Mouse (Mus musculus) cerebellum, adult 2 months (tissue): ENCODE results near the gene Aldh1a3. TPM values are rescaled to one million over a fixed set of nuclear protein-coding genes. Genes with fewer than 3 reads are reported as not detected.

Experiments
- DNase-seq, 2 experiments: peaks; one replicate each; pipeline ENCODE4 v3.0.0; 2021
- H3K27ac ChIP-seq: fragments of 200-500 bp; 2 replicates; pipeline ENCODE4 v1.5.1; 2012; ENCODE audit warnings: low read length, control low read depth, inconsistent platforms; ENCODE audit not compliant: insufficient read depth
- H3K27me3 ChIP-seq: fragments of 200-500 bp; 2 replicates; pipeline ENCODE4 v1.6.1; 2012; ENCODE audit warnings: inconsistent platforms, mild to moderate bottlenecking, low read length, moderate library complexity; ENCODE audit not compliant: control insufficient read depth, insufficient read depth
- H3K4me1 ChIP-seq: fragments of 200-500 bp; 2 replicates; pipeline ENCODE4 v1.6.1; 2011; ENCODE audit warnings: low read length; ENCODE audit not compliant: control insufficient read depth, insufficient read depth
- H3K4me3 ChIP-seq: fragments of 200-500 bp; replicated peaks from 2 replicates; pipeline ENCODE3; 2011; ENCODE audit warnings: mild to moderate bottlenecking, low read depth, low read length, control low read depth; ENCODE audit not compliant: insufficient read depth
- CTCF ChIP-seq: fragments of 200-500 bp; IDR thresholded peaks from 2 replicates; pipeline ENCODE4 v1.5.1; 2011; ENCODE audit warnings: low read depth, mild to moderate bottlenecking, control low read depth, low read length, moderate library complexity, borderline replicate concordance; ENCODE audit not compliant: insufficient read depth
- POLR2A ChIP-seq: fragments of 200-500 bp; IDR thresholded peaks from 2 replicates; pipeline ENCODE4 v1.6.1; 2011; ENCODE audit warnings: low read length, control low read depth, borderline replicate concordance; ENCODE audit not compliant: insufficient read depth
- WGBS: fragments of 180-500 bp; shearing (Covaris S2); methylation state at CpG from one replicate; pipeline ENCODE4 v1.1.7; 2018; 5-methylcytosine and 5-hydroxymethylcytosine counted together
- polyA plus RNA-seq: library from polyadenylated mRNA; depleted of rRNA; stranded (reverse); fragments of >200 nt; gene quantifications from 2 replicates; pipeline ENCODE4 v1.2.3, GENCODE M21; 2012

The Aldh1a3 gene
- polyA plus RNA-seq, 1 experiment, result 1.2 TPM

DNA sequence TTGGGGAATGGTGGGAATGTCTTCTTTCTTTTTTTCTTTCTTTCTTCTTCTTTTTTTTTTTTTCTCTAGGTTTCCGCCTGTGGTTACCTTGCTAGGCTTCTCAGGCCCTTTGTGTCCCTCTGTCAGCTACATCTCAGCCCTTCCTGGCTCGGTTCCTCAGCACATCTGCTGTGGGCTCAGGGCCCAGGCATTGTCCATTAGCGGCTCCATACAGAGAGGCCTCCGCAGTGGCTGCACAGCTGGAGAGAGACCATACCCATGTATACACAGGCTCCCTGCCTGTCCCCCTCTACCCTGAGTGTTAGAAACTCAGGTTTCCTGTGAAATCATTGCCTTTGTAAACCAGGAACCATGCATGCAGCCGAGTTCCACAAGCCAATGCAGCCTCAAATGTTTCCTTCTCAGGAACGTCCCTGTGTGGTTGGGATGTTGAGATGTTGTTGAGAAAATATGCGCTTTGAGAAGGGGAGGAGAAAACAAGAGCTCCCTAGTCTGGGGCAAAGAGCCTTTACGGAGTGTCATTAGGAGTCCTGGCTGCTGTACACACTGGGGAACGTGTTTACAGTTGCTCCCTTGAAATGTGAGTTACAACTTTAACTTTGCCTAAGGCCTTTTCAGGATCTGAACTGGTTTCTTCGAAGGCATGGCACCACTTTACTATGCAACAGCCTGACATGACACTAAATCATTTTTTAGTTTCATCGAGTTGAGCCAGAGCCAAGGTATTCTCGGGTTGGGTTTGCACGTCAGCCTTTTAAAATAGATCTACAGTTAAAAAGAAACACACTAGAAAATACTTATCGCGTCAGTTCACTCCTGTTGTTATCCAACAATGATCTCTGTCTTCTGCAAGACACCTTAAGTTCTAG, 15.4 kb upstream of the Aldh1a3 start:
- Histone ChIP-seq H3K27me3 (no peaks in the 10 kb centered on the region), H3K4me3 (no peak overlapping the region), H3K4me1 (no peaks in the 10 kb centered on the region), H3K27ac (no peak overlapping the region)
- WGBS, result 50% methylated on average over 15 of the region's 15 CpGs
- no peak for DNase-seq
- TF ChIP-seq CTCF (no peak), POLR2A (no peak)

DNA sequence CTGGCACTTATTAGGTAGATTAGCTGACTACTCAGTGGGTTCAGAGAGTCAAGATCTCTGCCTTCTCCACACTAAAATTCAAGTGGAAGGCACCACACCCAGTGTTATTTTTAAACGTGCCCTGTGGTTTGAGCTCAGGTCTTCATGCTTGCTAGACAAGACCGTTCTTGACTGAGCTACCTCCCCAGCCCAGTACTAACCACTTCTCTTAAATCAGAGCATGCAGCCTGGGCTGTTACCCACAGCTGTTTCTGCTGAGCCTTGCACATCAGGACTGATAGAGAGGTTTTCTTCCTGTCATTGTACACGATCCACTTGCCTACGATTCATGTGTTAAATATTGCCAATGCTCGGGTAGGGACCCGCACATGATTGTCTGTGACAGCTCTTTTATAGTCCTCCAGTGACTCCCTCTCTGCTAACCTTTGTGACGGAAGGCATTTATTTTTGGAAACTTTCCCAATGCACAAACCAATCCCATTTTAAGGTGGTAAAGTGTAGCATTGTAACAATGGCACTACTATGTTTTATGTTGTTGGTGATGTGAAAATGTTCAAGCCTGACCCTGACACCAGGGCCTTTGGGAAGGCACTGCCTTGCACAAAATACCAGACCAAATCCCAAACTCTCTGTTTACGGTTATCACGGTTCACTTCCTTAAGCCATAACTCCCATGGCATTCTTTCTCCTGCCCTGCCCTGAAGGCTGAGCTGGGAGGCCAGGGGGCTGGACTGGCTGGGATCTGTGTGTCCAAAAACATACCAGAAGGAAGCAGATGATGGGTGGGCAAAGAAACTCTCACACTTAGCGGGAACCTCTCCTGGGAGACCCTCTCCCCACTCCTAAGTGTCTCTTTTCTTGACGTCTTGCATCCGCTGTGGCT, 11.7 kb upstream of the Aldh1a3 start:
- TF ChIP-seq POLR2A, result no peak
- 53% methylated on average over 12 of the region's 12 CpGs for WGBS
- no peak for DNase-seq
- no peaks in the 10 kb centered on the region for H3K27me3 ChIP-seq
- no peak overlapping the region for H3K4me3 ChIP-seq
- H3K27ac ChIP-seq, result no peak overlapping the region
- H3K4me1 ChIP-seq, result no peaks in the 10 kb centered on the region

DNA sequence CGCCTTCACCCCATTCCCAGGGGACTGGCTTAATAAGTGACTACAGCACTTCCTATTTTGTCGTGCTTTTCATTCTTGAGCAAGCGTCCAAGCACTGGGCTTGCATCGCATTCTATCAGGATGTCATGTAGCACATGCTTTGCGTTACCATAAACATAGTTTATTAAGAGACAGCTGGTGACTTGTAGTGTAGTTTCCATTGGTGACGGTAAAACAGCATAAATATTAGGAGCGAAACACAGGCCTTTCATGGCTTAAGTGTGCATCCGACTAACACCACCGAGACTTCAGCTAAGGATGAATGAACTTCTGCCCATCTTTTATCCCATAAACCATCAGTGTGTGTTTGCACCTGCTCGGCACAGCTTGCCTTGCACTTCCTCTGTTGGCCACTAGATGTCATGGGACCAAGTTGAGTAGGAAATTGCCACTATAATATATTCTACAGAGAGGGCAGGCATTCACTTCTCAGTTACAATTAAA, 7.2 kb upstream of the Aldh1a3 start:
- peak; percentile 93 for TF ChIP-seq CTCF
- TF ChIP-seq POLR2A, result no peak
- H3K4me1 ChIP-seq, result no peaks in the 10 kb centered on the region
- 39% methylated on average over 10 of the region's 10 CpGs for WGBS
- H3K4me3 ChIP-seq, result no peak overlapping the region
- DNase-seq, result peak; percentile 36 to 59
- no peak overlapping the region for H3K27ac ChIP-seq
- H3K27me3 ChIP-seq, result no peaks in the 10 kb centered on the region

DNA sequence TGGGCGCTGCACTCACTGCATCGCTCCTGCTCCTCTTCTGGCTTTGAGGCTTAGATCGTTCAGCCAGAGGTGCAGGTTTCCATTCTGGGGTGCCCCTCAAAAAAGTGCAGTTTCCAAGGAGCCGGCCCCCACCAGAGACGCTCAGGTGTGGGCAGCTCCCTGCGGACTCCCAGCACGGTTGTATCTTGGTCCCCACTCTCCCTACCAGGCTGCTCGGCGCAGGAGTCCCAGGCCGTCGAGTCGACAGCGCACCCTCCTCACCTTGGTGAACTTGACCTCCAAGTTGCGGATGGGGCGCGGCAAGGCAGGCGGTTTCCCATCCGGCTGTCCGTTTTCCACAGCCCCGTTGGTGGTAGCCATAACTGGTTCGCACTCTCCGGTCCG, 272 bp downstream of the Aldh1a3 start:
- Histone ChIP-seq H3K4me1 (no peaks in the 10 kb centered on the region), H3K27ac (no peak overlapping the region), H3K27me3 (peaks cover 2% of the 10 kb centered on the region; the same call in 1 of the 2 replicates), H3K4me3 (no peak overlapping the region)
- DNase-seq, result no peak
- TF ChIP-seq POLR2A, result no peak
- no peak for TF ChIP-seq CTCF
- 2% methylated on average over 23 of the region's 23 CpGs for WGBS

DNA sequence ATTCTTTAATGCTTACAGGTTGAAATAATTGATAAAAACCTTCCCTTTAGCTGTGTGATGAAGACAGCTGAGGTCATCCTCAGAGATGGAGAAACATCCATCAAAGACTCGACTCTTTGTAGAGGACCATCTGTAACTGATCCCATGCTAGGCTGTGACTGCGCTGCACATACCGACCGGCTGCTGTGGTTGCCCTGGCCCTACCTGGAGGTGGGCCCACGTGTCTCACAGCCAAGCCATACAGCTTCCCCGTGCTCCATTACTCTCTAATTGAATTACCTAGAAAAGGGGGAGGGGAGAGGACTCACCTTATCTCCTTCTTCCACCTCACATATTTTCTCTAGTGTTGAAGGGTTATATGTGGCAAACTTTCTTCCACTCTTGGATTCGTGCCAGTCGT, 5.4 kb downstream of the Aldh1a3 start:
- no peak for DNase-seq
- Histone ChIP-seq H3K27me3 (peaks cover 2% of the 10 kb centered on the region; the same call in 1 of the 2 replicates), H3K4me1 (no peaks in the 10 kb centered on the region), H3K4me3 (no peak overlapping the region), H3K27ac (no peak overlapping the region)
- no peak for TF ChIP-seq POLR2A
- TF ChIP-seq CTCF, result no peak
- 48% methylated on average over 8 of the region's 8 CpGs for WGBS

DNA sequence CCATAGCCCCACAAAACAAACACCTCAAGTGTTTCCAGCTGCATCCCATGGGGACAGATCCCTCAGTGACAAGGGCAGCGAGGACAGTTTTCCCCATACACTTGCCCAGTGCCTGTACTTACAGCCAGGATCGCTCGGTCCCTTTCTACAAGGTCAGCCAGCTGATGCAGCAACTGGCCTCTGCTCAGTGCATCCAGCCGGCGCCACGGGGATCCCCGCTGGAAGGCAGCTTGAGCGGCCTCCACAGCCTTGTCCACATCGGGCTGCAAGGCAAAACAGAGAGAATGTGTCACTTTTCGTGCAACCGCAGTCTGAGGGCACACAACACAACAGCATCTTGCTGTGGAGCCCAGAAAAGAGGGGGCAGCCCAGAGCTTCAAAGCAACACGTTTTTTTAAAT, 8.3 kb downstream of the Aldh1a3 start:
- 41% methylated on average over 12 of the region's 12 CpGs for WGBS
- Histone ChIP-seq H3K27ac (no peak overlapping the region), H3K4me3 (no peak overlapping the region), H3K27me3 (no peaks in the 10 kb centered on the region), H3K4me1 (no peaks in the 10 kb centered on the region)
- no peak for DNase-seq
- TF ChIP-seq POLR2A (no peak), CTCF (no peak)

DNA sequence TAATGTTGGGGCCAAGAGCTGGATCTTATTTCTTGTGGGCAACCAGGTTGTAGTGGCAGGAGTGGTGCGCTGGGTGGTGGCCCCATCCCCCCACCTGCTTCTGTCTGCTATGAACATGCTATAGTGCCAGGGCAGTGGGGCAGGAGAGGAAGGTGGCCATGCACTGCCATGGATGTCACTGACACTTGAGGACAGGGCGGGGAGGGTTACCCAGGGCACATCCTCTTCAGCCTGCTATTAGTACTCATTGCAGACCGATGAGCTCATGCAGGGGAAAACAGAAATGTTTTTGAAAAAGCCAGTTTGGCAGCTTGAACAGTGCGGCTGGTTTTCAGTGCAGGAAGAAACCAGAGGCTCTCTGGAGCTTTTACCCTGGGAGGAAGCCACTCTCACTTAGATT, 10.5 kb downstream of the Aldh1a3 start:
- no peaks in the 10 kb centered on the region for H3K27me3 ChIP-seq
- H3K27ac ChIP-seq, result no peak overlapping the region
- no peak for DNase-seq
- TF ChIP-seq POLR2A (no peak), CTCF (no peak)
- peaks cover 2% of the 10 kb centered on the region; the same call in 1 of the 2 replicates for H3K4me1 ChIP-seq
- H3K4me3 ChIP-seq, result no peak overlapping the region
- 88% methylated on average over 4 of the region's 4 CpGs for WGBS
